Mouse (Mus musculus) heart, postnatal 0 days (tissue): Measurements from ENCODE around the gene Sppl2a.

ENCODE experiments used
- CTCF ChIP-seq: IDR thresholded peaks from 2 replicates; pipeline ENCODE4 v1.5.1; 2016; ENCODE audit warnings: antibody characterized with exemption, control low read depth, low read depth
- EP300 ChIP-seq: IDR thresholded peaks from 2 replicates; pipeline ENCODE4 v1.6.1; 2016; ENCODE audit warnings: antibody characterized with exemption, low read depth

DNA sequence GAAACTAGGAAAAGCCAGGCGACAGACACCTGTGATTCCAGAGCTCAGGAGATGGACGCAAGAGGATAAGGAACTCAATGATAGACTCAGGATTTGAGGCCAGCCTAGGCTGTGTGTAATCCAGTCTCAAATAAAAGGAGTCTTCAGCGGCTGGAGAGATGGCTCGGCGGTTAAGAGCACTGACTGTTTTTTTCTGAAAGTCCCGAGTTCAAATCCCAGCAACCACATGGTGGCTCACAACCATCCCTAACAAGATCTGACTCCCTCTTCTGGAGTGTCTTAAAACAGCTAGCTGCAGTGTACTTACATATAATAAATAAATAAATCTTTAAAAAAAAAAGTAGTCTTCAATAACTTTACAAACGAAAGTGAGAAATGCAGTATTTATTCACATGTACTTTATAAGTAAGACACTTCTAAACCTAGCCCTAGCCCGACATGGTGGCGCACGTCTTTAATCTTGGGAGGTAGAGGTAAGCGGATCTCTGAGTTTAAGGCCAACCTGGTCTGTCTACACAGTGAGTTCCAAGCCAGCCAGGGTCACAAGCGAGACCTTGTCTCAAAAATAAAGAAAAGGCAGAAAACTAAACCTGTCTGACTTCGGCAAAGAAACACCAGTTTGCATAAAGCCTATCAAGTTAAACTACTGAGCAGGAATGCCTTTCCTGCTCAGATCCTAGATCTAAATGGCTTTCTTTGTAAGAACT, 58.1 kb downstream of the Sppl2a start:
- TF ChIP-seq CTCF = no peak
- no peak for TF ChIP-seq EP300
